Mouse (Mus musculus) gastrocnemius, postnatal 14 days (tissue): ENCODE measurements around the gene Mr1. TPM values are rescaled to one million over a fixed set of nuclear protein-coding genes. Genes with fewer than 3 reads are reported as not detected.

Experiments
- DNase-seq: peaks from one replicate; pipeline ENCODE4 v3.0.0; 2021; ENCODE audit warnings: mixed read lengths
- intact Hi-C: fragments of 180-260 bp; cut with DNase I; formaldehyde crosslinking; loops from one replicate; pipeline ENCODE4 v1.15.1; 2025; ENCODE audit warnings: low total_unique reads
- total RNA-seq, 2 experiments: library from RNA; stranded (reverse); gene quantifications; 2 replicates each; pipeline ENCODE4 v1.2.3; 2021

Mr1 gene
- total RNA-seq, 2 experiments from 2014 or later = 5.7 TPM

DNA sequence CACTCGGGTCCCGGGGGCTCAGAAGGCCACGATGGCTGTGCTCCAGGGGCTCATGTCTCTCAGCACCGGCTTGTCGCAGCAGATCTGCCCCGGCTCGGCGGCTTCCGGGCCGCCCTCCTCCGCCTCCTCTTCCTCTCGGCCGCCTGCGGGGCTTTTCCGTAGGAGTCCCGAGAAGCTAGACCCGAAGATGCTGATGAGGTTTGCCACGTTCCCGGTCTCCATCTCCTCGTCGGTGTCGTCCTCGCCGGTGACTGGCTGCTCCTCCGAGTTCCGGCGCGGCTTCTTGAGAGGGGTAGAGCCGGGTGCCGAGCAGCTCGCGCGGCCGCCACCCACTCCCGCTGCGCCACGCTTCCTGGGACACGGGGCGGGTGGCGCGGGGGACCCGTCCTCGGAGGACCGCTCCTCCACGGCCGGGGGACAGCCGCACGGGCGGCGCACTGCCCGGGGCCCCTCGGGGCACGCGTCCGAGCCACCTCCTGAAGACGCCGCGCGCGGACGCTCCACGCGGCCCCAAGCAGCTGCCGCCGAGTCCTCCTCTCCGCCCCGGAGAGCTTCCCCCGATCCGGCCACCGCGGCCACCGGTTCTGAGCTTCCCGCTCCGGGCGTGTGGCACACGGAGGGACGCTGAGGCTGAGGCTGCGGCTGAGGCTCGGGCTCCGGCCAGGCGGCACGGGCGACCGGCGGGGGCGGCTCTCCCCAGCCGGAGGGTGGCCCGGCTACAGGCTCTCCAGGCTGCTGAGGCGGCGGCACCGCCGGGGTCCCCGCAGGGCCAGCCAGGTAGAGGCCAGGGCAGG, 47.9 kb downstream of the Mr1 start:
- DNase-seq = peak; percentile 64
- intact Hi-C loops = loop anchor here (10.0 kb wide), 1 partner anchor 46 kb away; the partner anchor contains the start of gene Mr1

DNA sequence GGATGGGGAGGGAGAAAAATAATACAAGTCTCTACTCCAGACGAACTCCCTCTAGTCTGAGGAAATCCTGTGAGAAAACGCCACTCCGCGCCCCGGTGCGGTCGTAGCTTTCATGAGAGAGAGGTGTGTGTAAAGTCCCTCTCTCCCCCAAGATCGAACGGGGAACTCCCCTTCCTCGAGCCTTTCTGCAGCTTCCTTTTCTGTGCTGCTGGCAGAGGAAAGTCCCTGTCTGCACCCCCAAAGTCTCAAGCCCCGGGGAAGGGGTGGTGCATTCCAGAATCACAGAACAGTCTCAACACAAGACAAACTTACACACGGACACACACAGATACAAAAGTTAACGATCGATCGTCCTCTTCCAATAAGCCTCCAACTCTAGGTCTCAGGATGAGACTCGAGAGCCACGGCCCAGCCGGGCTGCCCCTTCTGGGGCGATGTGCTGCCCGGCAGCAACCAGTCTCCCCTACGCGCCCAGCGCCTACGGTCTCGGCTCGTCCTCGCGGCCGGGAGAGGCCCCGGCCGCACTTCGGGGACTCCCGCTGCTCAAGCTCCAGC, 48.6 kb downstream of the Mr1 start:
- DNase-seq = peak; percentile 34
- intact Hi-C loops = loop anchor here (10.0 kb wide), 1 partner anchor 47 kb away; the partner anchor contains the start of gene Mr1

DNA sequence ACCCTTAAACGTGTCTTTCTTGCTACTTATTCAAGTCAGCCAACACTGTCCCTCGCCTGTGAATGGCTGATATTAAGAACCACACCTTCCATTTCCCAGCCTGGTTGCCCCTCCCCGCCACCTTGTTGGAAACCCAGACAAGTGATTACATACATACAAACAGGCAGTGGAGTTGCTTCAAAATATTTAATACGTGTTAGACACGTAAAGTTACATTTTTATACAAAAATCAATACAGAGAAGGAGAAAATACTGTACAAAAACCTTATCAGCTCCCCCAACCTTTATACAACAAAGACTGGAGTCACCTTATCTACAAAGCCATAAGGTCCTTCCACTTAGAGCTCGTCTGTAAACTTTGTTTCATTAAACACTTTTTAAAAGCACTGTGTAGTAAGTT, 49.3 kb downstream of the Mr1 start:
- intact Hi-C loops = loop anchor here (10.0 kb wide), 1 partner anchor 47 kb away; the partner anchor contains the start of gene Mr1
- DNase-seq = no peak

DNA sequence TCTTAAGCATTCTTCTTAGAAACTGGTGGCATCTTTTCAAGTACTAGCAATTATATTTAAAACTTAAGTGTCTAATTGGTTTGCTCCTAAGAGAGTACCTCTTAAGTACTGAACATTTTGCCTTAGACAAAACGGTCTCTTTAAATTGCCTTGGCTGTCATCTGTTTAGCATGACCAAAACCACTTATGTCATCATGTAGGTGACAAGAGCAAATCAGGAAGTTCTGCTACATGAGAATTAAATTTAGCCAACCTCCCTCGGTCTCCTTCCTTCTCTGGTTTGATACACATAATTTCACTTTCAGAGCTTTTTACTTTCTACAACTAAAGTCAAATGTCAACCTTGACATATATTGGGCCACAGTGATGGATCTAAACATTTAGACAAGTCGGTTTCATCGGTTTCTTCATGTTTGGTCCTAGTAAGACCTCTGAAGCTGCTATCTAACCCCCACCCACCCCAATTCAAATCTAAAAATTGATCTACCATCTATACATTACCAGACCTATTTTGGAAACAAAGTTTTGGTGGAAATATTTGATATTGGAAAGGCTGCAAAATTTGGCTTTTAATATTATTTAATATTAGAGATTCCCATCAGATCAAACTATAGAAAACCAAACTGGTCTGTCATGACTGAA, 49.9 kb downstream of the Mr1 start:
- no peak for DNase-seq
- intact Hi-C loops = loop anchor here (10.0 kb wide), 1 partner anchor 48 kb away; the partner anchor contains the start of gene Mr1

DNA sequence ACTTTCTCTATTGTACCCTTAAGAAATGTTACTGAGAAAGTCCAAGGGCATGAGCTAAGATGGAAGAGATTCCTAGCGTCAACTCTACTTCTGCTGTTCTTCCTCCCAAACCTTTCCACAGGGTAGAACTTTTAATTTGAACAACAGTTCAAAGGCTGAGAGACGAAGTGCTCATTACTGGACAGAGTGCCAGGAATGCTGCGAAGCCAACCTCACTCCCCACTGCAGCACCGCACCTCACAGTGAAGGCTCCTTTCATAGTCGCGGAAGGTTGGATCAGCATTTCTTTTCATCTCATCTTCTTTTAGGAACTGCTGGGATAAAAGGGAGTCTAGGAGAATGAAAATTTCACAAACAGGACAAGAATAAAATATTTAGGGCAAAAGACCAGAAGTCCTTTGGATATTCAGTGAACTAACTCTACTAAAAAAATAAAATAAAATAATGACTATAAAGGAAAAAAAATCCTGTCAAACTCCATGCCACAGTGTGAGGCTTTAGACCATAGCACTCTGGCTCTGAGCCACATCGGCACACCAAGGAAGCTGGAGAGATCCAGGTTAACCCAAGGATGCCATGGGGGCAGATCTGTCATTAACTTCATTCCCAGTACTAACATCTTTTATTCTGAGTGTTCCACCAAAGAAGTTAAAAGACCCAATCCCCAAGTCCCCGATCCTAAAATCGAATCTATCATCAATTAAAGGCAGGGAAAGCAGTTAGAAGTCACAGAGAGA, 52.5 kb downstream of the Mr1 start:
- DNase-seq = no peak
- intact Hi-C loops = loop anchor here (10.0 kb wide), 1 partner anchor 51 kb away; the partner anchor contains the start of gene Mr1

DNA sequence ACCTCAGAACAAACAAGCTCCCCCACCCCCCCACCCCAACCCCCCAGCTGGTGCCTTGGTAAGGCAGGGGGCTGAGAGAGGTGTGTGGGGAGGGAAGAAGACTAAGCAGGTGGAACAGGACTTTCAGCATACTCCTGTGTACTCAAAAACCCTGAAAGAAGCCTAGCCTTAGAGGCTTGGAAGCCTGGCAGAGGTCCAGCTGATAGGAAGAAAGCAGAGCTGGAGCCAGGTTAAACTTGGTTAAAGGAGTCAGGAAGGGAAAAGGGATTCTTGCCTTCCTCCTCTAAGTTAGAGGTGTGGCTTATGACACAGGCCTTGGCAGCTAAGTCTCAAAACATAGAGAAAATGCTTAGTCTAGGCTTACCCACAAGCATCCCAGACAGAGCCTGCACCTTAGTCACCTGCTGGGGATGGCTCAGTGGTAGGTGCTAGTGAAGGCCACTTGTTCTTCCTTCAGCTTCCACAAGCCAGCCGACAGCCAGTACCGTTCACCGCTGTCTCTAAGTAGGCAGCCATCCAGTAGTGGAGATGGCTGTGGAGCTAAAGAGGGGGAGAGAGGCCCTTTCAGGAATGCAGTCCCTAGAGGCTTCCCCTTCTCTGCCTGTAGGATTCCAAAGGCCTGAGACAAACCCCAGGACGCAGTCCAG, 53.3 kb downstream of the Mr1 start:
- intact Hi-C loops = loop anchor here (10.0 kb wide), 1 partner anchor 52 kb away; the partner anchor contains the start of gene Mr1
- peak; percentile 24 for DNase-seq

DNA sequence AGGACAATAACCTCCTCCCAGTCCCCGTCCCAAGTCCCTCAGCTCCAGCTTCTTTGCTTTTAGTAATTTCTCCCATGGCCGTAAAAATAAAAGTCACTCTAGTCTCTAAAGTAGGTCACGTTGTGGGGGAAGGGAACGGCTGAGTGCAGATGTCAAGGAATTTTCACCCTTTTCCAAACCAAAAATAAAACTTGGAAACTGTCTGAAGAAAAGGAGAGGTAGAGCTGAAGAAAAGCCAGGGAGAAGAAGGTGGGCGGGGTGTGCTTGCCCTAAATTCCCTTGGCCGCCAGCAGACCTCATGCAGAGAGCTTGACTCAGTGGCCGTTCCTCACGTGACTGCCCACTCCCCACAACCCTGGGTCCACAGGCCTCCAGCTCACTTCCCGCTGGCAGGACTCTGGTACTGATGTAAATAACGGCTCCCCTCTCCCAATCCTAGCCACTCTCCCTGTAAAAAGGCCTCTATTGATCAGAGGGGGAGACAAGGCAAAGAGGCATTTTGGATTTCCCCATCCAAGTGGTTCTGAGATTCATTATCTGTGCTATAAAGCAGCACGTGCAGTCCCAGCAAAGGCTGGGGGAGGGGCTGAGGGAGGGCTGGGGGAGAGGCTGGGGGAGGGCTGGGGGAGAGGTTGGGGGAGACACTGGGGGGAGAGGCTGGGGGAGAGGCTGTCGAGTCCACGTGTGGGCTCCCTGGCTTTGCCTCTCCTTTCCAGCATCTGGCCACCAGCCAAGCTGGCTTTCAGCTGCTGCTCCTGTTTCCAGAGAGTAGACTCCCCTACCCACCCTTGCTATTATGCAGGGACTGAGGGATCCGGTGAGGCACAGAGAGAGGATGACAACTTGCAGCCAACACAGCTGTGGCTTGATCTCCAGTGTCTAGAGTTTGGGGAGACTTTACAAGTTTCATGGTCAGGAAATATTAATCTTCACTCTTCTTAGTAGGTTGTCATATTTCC, 54.5 kb downstream of the Mr1 start:
- intact Hi-C loops = loop anchor here (10.0 kb wide), 1 partner anchor 53 kb away; the partner anchor contains the start of gene Mr1
- DNase-seq = peak; percentile 78

DNA sequence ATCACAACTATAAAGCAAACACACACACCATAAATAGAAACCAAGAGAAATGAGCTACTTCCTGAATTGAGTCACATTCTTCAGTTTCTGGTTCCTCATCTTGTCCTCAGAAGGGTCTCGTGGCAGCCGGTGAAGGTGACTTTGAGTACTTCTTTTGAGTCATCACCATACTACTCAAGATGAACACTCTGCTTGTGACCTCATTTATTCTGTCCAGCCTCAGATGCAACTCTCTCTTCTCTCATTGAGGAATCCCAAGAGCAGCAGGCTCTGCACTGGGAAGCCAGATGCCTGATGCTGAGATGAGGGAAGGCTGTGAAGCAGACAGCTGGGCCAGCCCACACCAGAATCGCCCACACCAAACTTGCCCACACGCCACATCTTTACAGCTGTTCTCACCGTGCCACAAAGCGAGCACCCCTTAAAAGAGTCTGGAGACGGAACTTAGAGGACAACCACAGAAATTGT, 55.2 kb downstream of the Mr1 start:
- peak; percentile 40 for DNase-seq
- intact Hi-C loops = loop anchor here (10.0 kb wide), 1 partner anchor 53 kb away; the partner anchor contains the start of gene Mr1

DNA sequence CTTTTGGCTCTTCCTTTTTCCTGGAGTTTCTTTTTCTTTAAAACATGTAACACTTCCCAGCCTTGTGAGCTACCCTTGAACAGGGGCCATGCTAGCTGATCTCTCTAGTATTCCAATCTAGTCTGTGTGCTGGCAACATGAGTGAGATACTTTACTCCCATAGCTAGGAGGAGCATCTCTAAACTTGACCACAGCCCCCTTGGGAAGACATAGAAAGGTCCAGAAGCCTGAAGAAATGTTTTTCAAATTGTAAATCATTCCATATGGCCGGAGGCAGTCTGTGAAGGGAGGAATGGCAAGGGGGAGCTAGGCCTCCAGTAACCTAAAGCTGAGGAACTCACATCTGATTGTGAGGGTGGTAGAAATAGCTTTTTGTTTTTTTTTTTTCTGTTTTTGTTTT, 55.9 kb downstream of the Mr1 start:
- intact Hi-C loops = loop anchor here (10.0 kb wide), 1 partner anchor 54 kb away; the partner anchor contains the start of gene Mr1

DNA sequence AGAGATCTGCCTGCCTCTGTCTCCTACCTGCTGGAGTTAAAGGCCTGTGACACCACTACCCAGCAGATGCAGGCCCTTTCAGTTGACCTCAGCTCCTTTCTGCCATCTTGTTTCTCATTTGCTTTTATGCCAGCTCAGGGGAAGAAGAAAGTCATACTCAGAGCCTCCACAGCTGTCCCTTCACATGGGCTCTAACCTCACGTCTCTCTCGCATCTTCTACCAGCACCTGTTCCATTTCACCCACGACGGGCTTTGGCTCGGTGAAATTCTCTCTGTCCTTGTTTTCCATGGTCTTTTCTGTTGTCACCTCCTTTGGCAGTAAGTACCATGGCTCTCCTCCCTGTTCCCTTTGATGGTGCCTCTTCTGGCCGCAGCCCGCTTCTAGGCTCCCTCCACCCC, 56.3 kb downstream of the Mr1 start:
- intact Hi-C loops = loop anchor here (10.0 kb wide), 1 partner anchor 54 kb away; the partner anchor contains the start of gene Mr1
- no peak for DNase-seq

More for the DNA sequence above, 55.9 kb downstream of the Mr1 start:
- DNase-seq = no peak

DNA sequence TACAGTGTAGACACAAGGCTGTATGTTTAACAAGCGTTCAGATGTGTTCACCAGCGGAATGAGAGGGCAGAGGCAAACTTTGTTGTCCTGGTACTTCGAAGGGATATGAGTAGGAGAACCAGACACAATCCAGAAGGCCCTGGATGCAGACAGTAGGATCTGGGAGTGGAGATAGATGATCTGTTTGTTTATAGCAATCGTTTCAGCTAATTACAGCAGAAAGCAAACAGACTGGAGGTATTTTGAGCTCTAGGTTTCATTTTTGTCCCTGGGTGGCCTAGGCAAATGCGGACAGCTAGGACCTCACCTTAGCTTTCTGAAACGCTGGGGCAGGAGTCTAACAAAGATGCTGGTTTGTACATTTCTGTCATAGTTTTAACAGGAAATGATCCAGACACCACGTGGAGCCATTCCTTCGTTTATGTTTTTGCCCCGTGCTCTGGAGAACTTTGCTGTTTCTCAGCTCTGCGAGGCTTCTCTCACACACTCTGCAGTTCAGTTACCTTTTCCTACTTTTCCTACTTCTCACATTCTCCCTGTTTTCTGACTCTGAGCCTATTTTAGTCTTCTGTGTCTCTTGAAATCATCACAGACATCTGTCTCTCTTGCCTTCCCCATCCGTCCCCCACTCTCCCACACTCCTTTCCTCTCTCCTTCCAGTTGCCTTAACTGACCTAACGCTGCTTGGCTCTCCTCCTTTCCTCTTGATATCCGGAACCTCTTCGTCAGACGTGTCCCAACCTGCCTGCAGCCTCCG, 57.6 kb downstream of the Mr1 start:
- no peak for DNase-seq
- intact Hi-C loops = no loop called here

DNA sequence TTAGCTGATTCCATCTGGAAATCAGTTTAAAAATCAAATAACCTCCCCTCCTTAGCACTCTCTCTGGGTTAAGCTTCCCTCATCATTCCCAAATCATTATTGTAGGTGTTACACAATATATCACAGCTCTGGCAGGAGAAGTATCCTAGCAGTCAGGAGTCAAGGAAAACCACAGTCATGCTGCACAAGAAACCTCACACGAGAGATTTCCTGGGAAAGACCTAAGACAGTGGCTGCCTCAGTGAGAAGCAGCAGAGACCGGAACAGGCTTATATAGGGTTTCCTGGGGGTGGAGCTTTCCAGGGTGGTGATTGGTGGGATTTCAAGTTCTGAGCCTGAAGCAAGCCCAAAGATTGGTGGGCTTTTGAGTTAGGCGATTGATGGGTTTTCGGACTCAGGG, 58.6 kb downstream of the Mr1 start:
- intact Hi-C loops = no loop called here
- no peak for DNase-seq

DNA sequence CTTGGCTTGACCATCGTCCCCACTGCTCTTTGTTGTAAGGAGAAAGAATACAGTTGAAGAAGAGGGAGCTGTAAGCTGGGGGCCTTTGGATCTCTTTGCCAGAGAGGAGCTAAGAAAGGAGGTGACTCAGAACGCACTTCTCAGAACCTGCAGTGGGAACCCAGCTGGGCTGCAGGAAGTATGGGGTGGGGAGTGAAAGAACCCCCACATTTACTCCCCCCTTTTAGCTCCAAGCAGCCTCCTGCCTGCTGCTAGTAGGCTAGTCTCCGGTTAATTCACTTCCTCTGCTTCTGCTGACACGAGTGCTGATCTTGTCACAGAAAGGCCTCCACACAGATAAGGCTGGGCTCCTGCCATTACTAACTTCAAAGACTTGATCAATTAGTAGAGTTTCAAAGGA, 59.7 kb downstream of the Mr1 start:
- intact Hi-C loops = no loop called here
- DNase-seq = no peak

DNA sequence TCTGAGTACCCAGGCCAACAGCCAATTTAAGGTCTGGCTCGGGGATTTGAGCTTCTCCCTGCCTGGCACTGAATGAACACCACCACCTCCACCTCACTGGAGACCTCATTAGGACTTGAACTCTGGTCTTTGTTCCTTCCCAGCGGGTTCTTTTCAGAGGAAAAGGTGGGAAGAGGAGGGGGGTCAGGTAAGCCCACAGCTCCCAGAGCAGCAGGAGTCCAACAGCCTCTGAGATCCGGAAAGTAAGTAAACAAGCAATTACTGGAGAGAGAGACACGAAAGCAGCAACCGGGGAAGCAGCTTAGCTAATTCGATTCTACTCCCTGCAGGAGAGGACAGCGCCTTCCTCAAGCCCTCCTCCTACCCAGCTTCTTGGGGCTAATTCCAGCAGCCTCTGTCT, 60.2 kb downstream of the Mr1 start:
- no peak for DNase-seq
- intact Hi-C loops = no loop called here

DNA sequence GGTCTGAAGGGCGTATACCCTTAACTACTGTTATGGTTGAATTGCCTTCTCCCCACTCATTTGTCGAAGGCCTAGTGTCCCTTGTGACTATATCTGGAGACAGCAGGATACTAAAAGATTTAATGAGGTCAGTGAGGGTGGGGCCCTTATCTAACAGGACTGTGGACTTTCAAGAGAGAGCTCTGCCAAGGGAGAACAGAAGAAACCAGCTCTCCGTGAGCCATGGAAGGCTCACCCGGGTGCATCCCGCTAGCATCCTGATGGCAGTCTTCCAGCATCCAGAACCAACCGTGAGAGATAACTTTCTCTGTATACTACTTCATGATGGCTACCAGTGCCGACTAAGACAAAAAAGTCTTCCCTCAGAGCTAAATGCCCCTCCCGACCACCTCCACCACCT, 61.8 kb downstream of the Mr1 start:
- no peak for DNase-seq
- intact Hi-C loops = no loop called here

DNA sequence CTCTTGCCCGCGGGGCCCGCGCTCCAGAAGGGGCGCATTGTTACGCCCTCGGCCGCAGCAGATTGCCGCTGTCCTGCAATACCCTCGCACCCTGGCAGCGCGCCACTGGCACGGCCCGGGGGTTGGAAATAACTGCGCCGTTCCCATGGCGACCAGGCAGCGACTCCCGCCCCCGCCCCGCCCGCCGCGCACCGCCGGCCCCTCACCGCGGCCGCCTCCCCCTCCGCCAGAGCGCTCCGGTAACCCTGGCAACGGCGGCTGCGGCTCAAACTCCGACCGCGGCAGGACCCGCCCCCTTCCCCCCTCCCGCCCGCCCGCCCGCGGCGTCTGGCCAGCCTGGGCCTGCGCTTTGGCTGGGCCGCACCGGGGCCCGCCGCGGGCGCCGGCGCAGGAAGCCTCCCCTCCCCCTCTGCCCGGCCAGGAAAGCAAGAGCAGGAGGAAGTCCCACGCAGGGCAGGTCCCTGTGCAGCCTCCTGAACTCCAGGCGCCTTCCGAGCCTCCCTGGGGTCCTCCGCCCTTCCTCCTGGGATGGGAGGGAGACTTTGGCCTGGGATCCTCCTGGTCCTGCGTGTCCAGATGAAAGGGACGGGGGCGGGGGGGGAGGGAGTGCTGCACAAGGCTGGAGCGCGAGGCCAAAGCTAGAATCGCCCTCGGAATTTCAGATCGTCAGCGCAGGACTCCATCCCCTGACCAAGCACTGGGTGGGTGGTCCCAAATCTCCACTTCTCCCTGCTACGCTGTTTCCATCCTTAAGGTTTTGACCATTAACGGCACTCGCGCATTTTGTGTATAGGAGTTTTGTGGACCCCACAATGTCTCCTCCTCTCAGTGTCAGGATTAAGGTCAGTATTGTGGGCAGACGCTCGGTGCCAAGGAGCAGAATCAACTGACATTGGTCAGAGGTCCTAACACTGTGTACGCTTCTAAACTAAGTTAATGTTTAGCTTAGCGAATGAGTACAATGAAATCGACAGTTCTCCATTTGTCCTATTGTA, 63.0 kb downstream of the Mr1 start:
- DNase-seq = peak; percentile 92
- intact Hi-C loops = no loop called here
